10 mouse cellular contexts compared by ENCODE assay signal in the genomic region with DNA sequence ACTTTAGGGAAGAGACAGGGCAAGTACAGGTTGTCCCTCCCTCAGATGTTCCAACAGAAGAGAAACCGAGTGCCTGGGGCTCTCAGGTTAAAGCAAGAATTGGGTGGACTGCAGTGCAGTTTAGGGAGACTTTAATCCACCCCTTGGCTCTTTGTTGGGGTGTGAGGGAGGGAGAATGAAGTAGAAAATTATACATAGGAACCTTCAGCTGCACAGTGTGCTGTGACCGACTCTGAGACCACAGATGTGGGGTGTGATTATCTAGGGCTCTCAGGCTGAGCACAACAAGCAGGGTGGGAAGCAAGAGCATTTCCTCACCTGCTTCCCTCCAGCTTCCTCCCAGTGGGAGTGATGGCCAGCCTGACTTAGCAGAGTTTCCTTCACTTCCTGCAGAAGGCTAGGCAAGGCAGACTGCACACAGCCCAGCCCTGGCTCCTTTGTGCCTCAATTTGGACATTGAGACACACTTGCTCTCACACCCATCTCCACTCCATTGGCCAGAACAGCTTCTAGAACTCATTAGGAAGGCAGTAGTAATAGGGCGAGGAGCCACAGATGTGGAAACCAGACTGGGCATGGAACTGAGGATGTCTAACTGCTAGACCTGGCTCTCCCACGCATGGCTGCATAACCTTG. TPM values are rescaled to one million over a fixed set of nuclear protein-coding genes. Genes with fewer than 3 reads are reported as not detected.
DNase-seq lines count a peak whose midpoint lies in the region; ATAC-seq and TF ChIP-seq lines count a peak whose summit lies in the region.
"Had no signal": no experiment of that assay in that cellular context is flagged by ENCODE, and none has a peak within 500 bp of the region (broad histone marks: within the 10 kb centered on the region; RNA-seq: fewer than 3 reads in every experiment).

No protein-coding gene starts in this region.

- H3K4me1 ChIP-seq in kidney, adult 2 months (ENCODE audit: control insufficient read depth, insufficient read depth, low read length), result peaks cover 27% of the 10 kb centered on the region
- H3K4me1 ChIP-seq in hindbrain, embryonic 16.5 days (ENCODE audit: control insufficient read depth, insufficient read depth, low read depth, low read length), result peaks cover 17% of the 10 kb centered on the region
- H3K4me1 ChIP-seq in midbrain, embryonic 14.5 days (ENCODE audit: control insufficient read depth, insufficient read depth, low read length), result peaks cover 12% of the 10 kb centered on the region
- H3K4me1 ChIP-seq in cerebellum, adult 2 months (ENCODE audit: control insufficient read depth, insufficient read depth, low read length), result peaks cover 9% of the 10 kb centered on the region

- no peak for TF ChIP-seq CTCF in kidney, adult 2 months (conservative IDR thresholded peaks at IDR 0.05; ENCODE audit: insufficient read depth, insufficient read length, low read depth, low read length)
- TF ChIP-seq CTCF in cerebellum, adult 2 months (IDR thresholded peaks at IDR 0.05; ENCODE audit: borderline replicate concordance, insufficient read depth, low read depth, low read length), result no peak

- no peak overlapping the region for H3K4me2 ChIP-seq in hindbrain, embryonic 16.5 days (ENCODE audit: low read length)
- no peak overlapping the region for H3K4me2 ChIP-seq in midbrain, embryonic 14.5 days (ENCODE audit: low read length)

- no peaks in the 10 kb centered on the region for H3K9me3 ChIP-seq in hindbrain, embryonic 16.5 days (ENCODE audit: control insufficient read depth, low read length)
- H3K9me3 ChIP-seq in midbrain, embryonic 14.5 days (ENCODE audit: control insufficient read depth, low read length), result no peaks in the 10 kb centered on the region
- H3K9me3 ChIP-seq: midbrain, embryonic 12.5 days had no signal

- whole genome bisulfite sequencing in kidney, adult 2 months, result 32% methylated on average over 4 of the region's 4 CpGs
- 80% methylated on average over 4 of the region's 4 CpGs for WGBS in hindbrain, embryonic 16.5 days
- 85% methylated on average over 4 of the region's 4 CpGs for WGBS in midbrain, embryonic 14.5 days
- 61% methylated on average over 4 of the region's 4 CpGs for WGBS in cerebellum, adult 2 months

- no peaks in the 10 kb centered on the region for H3K27me3 ChIP-seq in kidney, adult 2 months (replicated peaks; ENCODE audit: control insufficient read depth, insufficient read depth, low read length)
- no peaks in the 10 kb centered on the region for H3K27me3 ChIP-seq in hindbrain, embryonic 16.5 days (replicated peaks; ENCODE audit: control insufficient read depth, insufficient read depth, low read length)
- no peaks in the 10 kb centered on the region for H3K27me3 ChIP-seq in midbrain, embryonic 14.5 days (ENCODE audit: control insufficient read depth, insufficient read depth, low read length)
- H3K27me3 ChIP-seq in cerebellum, adult 2 months (ENCODE audit: control insufficient read depth, insufficient read depth, low read length), result no peaks in the 10 kb centered on the region
- H3K27me3 ChIP-seq: midbrain, embryonic 12.5 days had no signal

- ATAC-seq in hindbrain, embryonic 16.5 days, result no peak
- no peak for ATAC-seq in midbrain, embryonic 14.5 days (ENCODE audit: low FRiP score, low TSS enrichment)

- no peak overlapping the region for H3K4me3 ChIP-seq in kidney, adult 2 months (ENCODE audit: insufficient read depth, low read depth, low read length)
- no peak overlapping the region for H3K4me3 ChIP-seq in hindbrain, embryonic 16.5 days (ENCODE audit: low read length)
- H3K4me3 ChIP-seq in midbrain, embryonic 14.5 days (replicated peaks; ENCODE audit: low read depth, low read length), result no peak overlapping the region
- no peak overlapping the region for H3K4me3 ChIP-seq in cerebellum, adult 2 months (replicated peaks; ENCODE audit: insufficient read depth, low read depth, low read length)

- DNase-seq in kidney, adult 2 months, result peak; percentile 36
- DNase-seq in kidney, adult 11 months, result no peak
- peak; percentile 88 for DNase-seq in fat pad, adult 2 months (ENCODE audit: extremely low read depth, low read depth, low spot score)
- DNase-seq in midbrain, embryonic 14.5 days, result no peak
- no peak for DNase-seq in cerebellum, adult 2 months
- no peak for DNase-seq in right cerebral cortex, adult 2 months (ENCODE audit: low spot score in 2 of 2)
- no peak for DNase-seq in urinary bladder, postnatal 25 days (ENCODE audit: low spot score)

- H3K9ac ChIP-seq in hindbrain, embryonic 16.5 days (ENCODE audit: low read depth, low read length), result no peak overlapping the region
- H3K9ac ChIP-seq in midbrain, embryonic 14.5 days (replicated peaks; ENCODE audit: low read length), result no peak overlapping the region
- H3K9ac ChIP-seq: midbrain, embryonic 12.5 days had no signal

- no peak for TF ChIP-seq POLR2A in kidney, adult 2 months (IDR thresholded peaks at IDR 0.05; ENCODE audit: low read depth, low read length)
- no peak for TF ChIP-seq POLR2A in cerebellum, adult 2 months (IDR thresholded peaks at IDR 0.05; ENCODE audit: borderline replicate concordance, insufficient read depth, low read length)

- no peaks in the 10 kb centered on the region for H3K36me3 ChIP-seq in kidney, adult 2 months (ENCODE audit: control insufficient read depth, insufficient read depth, low read length)
- H3K36me3 ChIP-seq in hindbrain, embryonic 16.5 days (ENCODE audit: control insufficient read depth, insufficient read depth, low read length), result no peaks in the 10 kb centered on the region; the same call in 1 of the 2 replicates
- H3K36me3 ChIP-seq in midbrain, embryonic 14.5 days (ENCODE audit: control insufficient read depth, insufficient read depth, low read length), result no peaks in the 10 kb centered on the region

- peak overlapping the region; percentile 17; the same call in 1 of the 2 replicates for H3K27ac ChIP-seq in kidney, adult 2 months (ENCODE audit: insufficient read depth, low read depth, low read length)
- peak overlapping the region; percentile 84; the same call in 1 of the 2 replicates for H3K27ac ChIP-seq in hindbrain, embryonic 16.5 days (ENCODE audit: low read depth, low read length)
- H3K27ac ChIP-seq in midbrain, embryonic 14.5 days (replicated peaks; ENCODE audit: low read depth, low read length), result 0 out of 2 replicates have a peak overlapping the region, but pooled peaks have one; percentile 80
- H3K27ac ChIP-seq in cerebellum, adult 2 months (ENCODE audit: insufficient read depth, low read length), result no peak overlapping the region; the same call in 1 of the 2 replicates

RNA-seq across cellular contexts. Expression of gene Tmbim1, which starts 25.7 kb away (rescaled TPM):
- polyA plus RNA-seq in kidney, adult 2 months (2012; rRNA removed), result 74.1 and 103 TPM in 2 replicates
- 11.7 and 12.2 TPM in 2 replicates for polyA plus RNA-seq in hindbrain, embryonic 16.5 days (2015; fragmentation: Nextera tagmentation; extraction: Ambion mirVana)
- 3.8 and 5.6 TPM in 2 replicates for polyA plus RNA-seq in midbrain, embryonic 14.5 days (2014; fragmentation: Nextera tagmentation; extraction: Ambion mirVana)
- polyA plus RNA-seq in cerebellum, adult 2 months (2012; rRNA removed), result 56.1 and 58.2 TPM in 2 replicates

RNA-seq across cellular contexts. Expression of gene Catip, which starts 30.7 kb away (rescaled TPM):
- 0.33 and 0.43 TPM in 2 replicates for polyA plus RNA-seq in kidney, adult 2 months (2012; rRNA removed)
- 2.2 and 2.8 TPM in 2 replicates for polyA plus RNA-seq in hindbrain, embryonic 16.5 days (2015; fragmentation: Nextera tagmentation; extraction: Ambion mirVana)
- polyA plus RNA-seq in midbrain, embryonic 14.5 days (2014; fragmentation: Nextera tagmentation; extraction: Ambion mirVana), result 0.30 and 0.57 TPM in 2 replicates
- polyA plus RNA-seq in cerebellum, adult 2 months (2012; rRNA removed), result 2.1 and 3.3 TPM in 2 replicates
- polyA plus RNA-seq: erythroblast, embryonic 14.5 days had no signal

RNA-seq across cellular contexts. Expression of gene Slc11a1, which starts 43.8 kb away (rescaled TPM):
- polyA plus RNA-seq in kidney, adult 2 months (2012; rRNA removed), result 13.4 and 15.3 TPM in 2 replicates
- 2.6 and 3.3 TPM in 2 replicates for polyA plus RNA-seq in hindbrain, embryonic 16.5 days (2015; fragmentation: Nextera tagmentation; extraction: Ambion mirVana)
- 0.51 and 2.7 TPM in 2 replicates for polyA plus RNA-seq in midbrain, embryonic 14.5 days (2014; fragmentation: Nextera tagmentation; extraction: Ambion mirVana)
- 4.7 and 5.6 TPM in 2 replicates for polyA plus RNA-seq in cerebellum, adult 2 months (2012; rRNA removed)

RNA-seq across cellular contexts. Expression of gene Pnkd, which starts 46.4 kb away (rescaled TPM):
- polyA plus RNA-seq in kidney, adult 2 months (2012; rRNA removed), result 139 and 165 TPM in 2 replicates
- polyA plus RNA-seq in hindbrain, embryonic 16.5 days (2015; fragmentation: Nextera tagmentation; extraction: Ambion mirVana), result 166 and 167 TPM in 2 replicates
- polyA plus RNA-seq in midbrain, embryonic 14.5 days (2014; fragmentation: Nextera tagmentation; extraction: Ambion mirVana), result 99.0 and 107 TPM in 2 replicates
- 185 and 201 TPM in 2 replicates for polyA plus RNA-seq in cerebellum, adult 2 months (2012; rRNA removed)

RNA-seq across cellular contexts. Expression of gene Aamp, which starts 46.6 kb away (rescaled TPM):
- 212 and 217 TPM in 2 replicates for polyA plus RNA-seq in kidney, adult 2 months (2012; rRNA removed)
- 237 and 241 TPM in 2 replicates for polyA plus RNA-seq in hindbrain, embryonic 16.5 days (2015; fragmentation: Nextera tagmentation; extraction: Ambion mirVana)
- polyA plus RNA-seq in midbrain, embryonic 14.5 days (2014; fragmentation: Nextera tagmentation; extraction: Ambion mirVana), result 184 and 205 TPM in 2 replicates
- 186 and 198 TPM in 2 replicates for polyA plus RNA-seq in cerebellum, adult 2 months (2012; rRNA removed)

Comparison
In these comparisons a context has a peak if more than half of its experiments do, and no peak if none do; other contexts are left out.
1. DNase-seq: peak in kidney, adult 2 months (single experiment) and fat pad, adult 2 months (single experiment); none in kidney, adult 11 months (single experiment), midbrain, embryonic 14.5 days (single experiment), cerebellum, adult 2 months (0 of 2), right cerebral cortex, adult 2 months (0 of 2) and urinary bladder, postnatal 25 days (single experiment).